Mouse (Mus musculus) kidney, adult 2 months (tissue): ENCODE measurements at regions not wholly inside any gene's neighbourhood (a gene's known extent, or its start where the extent isn't known, plus 50 kb on each side); places are given as distances from the start of the nearest gene placed in this dataset.
"Not testable (repeated sequence)": the region's sequence is repeated elsewhere in the genome, so short reads cannot be mapped to it uniquely, and the experiment has no call there.

Experiments used
- DNase-seq: peaks from one replicate; pipeline ENCODE4 v3.0.0; 2021
- H3K27ac ChIP-seq: fragments of 200-500 bp; 2 replicates; pipeline ENCODE4 v1.5.1; 2012; ENCODE audit warnings: low read depth, low read length, control low read depth, inconsistent platforms; ENCODE audit not compliant: insufficient read depth
- H3K27me3 ChIP-seq: fragments of 200-500 bp; replicated peaks from 2 replicates; pipeline ENCODE4 v1.6.1; 2012; ENCODE audit warnings: mild to moderate bottlenecking, moderate library complexity, low read length, inconsistent platforms; ENCODE audit not compliant: control insufficient read depth, insufficient read depth
- H3K36me3 ChIP-seq: fragments of 200-500 bp; 2 replicates; pipeline ENCODE4 v1.6.1; 2012; ENCODE audit warnings: mild to moderate bottlenecking, moderate library complexity, low read length, inconsistent platforms; ENCODE audit not compliant: control insufficient read depth, insufficient read depth
- H3K4me1 ChIP-seq: fragments of 200-500 bp; 2 replicates; pipeline ENCODE4 v1.6.1; 2011; ENCODE audit warnings: low read length; ENCODE audit not compliant: control insufficient read depth, insufficient read depth
- H3K4me3 ChIP-seq: fragments of 200-500 bp; 2 replicates; pipeline ENCODE4 v1.5.1; 2011; ENCODE audit warnings: mild to moderate bottlenecking, low read depth, low read length, control low read depth; ENCODE audit not compliant: insufficient read depth
- CTCF ChIP-seq: fragments of 200-500 bp; conservative IDR thresholded peaks from 2 replicates; pipeline ENCODE4 v1.5.1; 2011; ENCODE audit warnings: low read depth, mild to moderate bottlenecking, control low read depth, low read length, moderate library complexity, mixed read lengths; ENCODE audit not compliant: insufficient read depth, insufficient read length
- POLR2A ChIP-seq: fragments of 200-500 bp; IDR thresholded peaks from one replicate; pipeline ENCODE4 v1.6.1; 2011; ENCODE audit warnings: low read depth, low read length, control low read depth
- WGBS: fragments of 180-500 bp; shearing (Covaris S2); methylation state at CpG from one replicate; pipeline ENCODE4 v1.1.7; 2018; 5-methylcytosine and 5-hydroxymethylcytosine counted together

DNA sequence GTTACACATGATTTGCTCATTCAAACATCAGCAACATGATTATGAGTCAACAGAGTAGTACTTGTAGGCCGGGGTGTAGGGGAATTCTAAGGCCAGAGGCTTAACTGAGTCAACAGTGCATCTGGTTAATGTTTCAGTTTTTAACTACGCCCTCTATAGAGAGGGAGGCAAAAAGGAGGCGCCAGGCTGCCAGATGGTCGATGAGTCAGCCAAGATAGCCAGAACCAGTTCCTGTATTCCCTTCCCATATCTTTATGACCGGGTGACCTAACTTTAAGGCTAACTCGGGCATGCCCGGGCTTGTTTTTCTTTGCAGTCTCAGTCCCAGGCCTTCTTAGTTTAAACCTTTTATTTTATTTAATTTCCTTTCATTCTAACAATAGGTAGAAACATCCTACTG, 476.0 kb upstream of the Cntn5 start:
- no peaks in the 10 kb centered on the region for H3K4me1 ChIP-seq
- H3K27ac ChIP-seq = no peak overlapping the region
- DNase-seq = no peak
- TF ChIP-seq POLR2A (no peak), CTCF (no peak)
- no peaks in the 10 kb centered on the region for H3K27me3 ChIP-seq
- WGBS = 64% methylated on average over 7 of the region's 7 CpGs
- H3K4me3 ChIP-seq = no peak overlapping the region
- no peaks in the 10 kb centered on the region for H3K36me3 ChIP-seq

DNA sequence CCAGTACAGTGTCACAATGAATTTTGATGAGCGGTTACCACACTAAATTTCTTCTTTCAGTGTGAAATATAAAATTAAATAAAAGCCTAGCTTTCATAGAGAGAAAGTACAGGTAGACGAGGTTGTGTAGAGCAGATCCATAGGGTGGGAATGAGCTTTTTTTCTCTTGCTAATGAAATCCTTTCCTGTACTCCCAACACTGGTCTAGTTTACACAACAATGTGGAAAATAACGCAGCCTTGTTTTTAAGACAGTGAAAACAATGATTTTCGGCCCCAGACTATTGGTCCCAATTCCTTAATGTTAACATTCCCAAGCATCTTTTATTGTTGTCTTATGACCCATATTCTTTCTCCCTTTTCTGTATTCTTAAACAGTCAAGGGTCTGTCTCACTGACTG, 473.5 kb upstream of the Cntn5 start:
- no peak overlapping the region for H3K27ac ChIP-seq
- no peak for DNase-seq
- no peak for TF ChIP-seq CTCF
- no peak for TF ChIP-seq POLR2A
- no peaks in the 10 kb centered on the region for H3K4me1 ChIP-seq
- WGBS = 83% methylated on average over 4 of the region's 4 CpGs
- H3K36me3 ChIP-seq = no peaks in the 10 kb centered on the region
- H3K27me3 ChIP-seq = no peaks in the 10 kb centered on the region
- no peak overlapping the region for H3K4me3 ChIP-seq

DNA sequence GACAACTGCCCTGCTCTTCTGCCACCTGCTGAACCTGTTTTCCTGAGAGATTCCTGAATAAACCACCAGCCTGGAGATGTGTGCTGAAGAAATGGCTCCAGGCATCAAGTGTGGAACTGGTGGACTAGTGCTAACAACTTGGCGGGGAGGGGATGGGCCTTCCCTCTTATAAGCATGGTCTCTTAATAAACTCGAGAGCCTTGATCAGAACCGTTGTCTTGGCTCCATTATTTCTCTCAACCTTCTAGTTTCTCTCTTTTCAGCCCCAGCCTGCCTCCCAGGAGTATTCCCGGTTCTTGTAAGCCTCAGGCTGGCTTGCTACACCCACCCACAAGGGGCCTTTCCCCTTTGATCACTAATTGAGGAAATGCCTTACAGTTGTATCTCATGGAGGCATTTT, 473.0 kb upstream of the Cntn5 start:
- Histone ChIP-seq H3K4me3 (no peak overlapping the region), H3K27me3 (no peaks in the 10 kb centered on the region), H3K4me1 (no peaks in the 10 kb centered on the region), H3K27ac (no peak overlapping the region), H3K36me3 (no peaks in the 10 kb centered on the region)
- no peak for DNase-seq
- 60% methylated on average over 4 of the region's 4 CpGs for WGBS
- TF ChIP-seq POLR2A (no peak), CTCF (no peak)

DNA sequence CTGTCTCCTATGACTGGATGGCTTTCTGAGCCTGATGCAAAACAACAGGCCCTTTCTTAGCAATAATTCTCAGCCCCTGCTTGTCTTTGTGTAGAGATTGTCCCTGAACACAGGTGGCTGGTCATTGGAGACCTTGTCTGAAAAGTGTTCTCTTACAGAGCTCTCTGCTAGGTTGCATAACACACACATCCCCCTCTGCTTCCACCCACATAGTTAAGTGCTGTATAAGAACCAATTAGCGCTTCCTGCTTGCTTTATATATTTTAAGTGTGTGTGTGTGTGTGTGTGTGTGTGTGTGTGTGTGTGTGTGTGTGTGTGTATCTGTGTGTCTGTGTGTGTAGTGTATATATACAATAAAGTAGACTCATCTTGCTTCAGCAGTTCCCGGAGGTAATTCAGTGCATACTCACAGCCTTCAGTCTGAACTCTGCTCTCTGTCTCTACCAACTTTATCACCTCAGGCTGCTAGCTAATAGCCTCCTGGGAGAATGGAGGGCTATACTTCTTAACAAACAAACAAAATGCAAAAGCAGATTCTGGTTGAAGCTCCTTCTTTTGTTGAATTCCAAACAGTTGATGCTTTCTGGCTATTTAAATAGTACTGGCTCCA, 468.8 kb upstream of the Cntn5 start:
- no peak for DNase-seq
- 71% methylated on average over 2 of the region's 2 CpGs for WGBS
- H3K4me1 ChIP-seq = no peaks in the 10 kb centered on the region
- H3K4me3 ChIP-seq = no peak overlapping the region
- TF ChIP-seq CTCF (no peak), POLR2A (no peak)
- no peaks in the 10 kb centered on the region for H3K27me3 ChIP-seq
- no peak overlapping the region for H3K27ac ChIP-seq
- no peaks in the 10 kb centered on the region for H3K36me3 ChIP-seq

DNA sequence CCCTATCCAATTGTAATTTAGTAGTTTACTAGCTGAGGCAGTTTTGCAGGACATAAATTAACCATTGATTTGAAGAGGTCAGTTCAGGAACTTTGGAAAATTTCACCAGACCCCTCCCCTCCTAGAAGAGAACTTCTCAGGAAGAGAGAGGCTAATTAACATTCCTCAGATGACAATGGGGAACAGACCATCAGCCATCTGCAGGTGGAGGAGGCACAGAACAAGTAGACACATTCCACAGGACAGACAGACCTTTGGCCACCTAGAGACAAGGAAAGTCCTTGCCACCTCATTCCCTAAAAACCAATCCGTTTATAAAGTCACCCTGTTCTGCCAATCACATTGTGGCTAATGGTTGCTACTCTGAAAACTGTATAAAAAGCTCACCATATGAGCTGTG, 463.5 kb upstream of the Cntn5 start:
- Histone ChIP-seq H3K36me3 (no peaks in the 10 kb centered on the region), H3K4me3 (no peak overlapping the region), H3K27ac (no peak overlapping the region), H3K4me1 (no peaks in the 10 kb centered on the region), H3K27me3 (no peaks in the 10 kb centered on the region)
- DNase-seq = no peak
- 42% methylated on average over 1 of the region's 1 CpGs for WGBS
- TF ChIP-seq CTCF = no peak
- TF ChIP-seq POLR2A = no peak

DNA sequence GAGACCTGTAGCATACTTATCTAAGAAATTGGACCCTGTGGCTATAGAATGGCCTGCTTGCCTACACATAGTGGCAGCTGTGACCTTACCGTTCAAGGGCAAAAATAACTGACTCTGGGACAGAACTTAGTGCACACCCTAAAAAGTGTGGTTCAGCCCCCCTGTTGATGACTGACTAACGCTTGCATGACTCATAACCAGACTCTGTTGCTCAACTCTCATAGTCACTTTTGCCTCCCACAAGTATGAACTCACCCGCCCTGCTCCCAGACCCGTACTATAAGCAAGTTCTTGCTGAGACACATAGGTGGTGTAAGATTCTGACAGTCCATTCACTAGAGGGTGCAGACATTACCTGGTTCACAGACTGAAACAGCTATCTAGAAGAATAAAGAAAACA, 424.3 kb upstream of the Cntn5 start:
- Histone ChIP-seq H3K36me3 (no peaks in the 10 kb centered on the region), H3K27ac (no peak overlapping the region), H3K4me1 (no peaks in the 10 kb centered on the region), H3K4me3 (no peak overlapping the region), H3K27me3 (no peaks in the 10 kb centered on the region)
- WGBS = 80% methylated on average over 4 of the region's 4 CpGs
- TF ChIP-seq POLR2A (no peak), CTCF (no peak)
- DNase-seq = no peak

DNA sequence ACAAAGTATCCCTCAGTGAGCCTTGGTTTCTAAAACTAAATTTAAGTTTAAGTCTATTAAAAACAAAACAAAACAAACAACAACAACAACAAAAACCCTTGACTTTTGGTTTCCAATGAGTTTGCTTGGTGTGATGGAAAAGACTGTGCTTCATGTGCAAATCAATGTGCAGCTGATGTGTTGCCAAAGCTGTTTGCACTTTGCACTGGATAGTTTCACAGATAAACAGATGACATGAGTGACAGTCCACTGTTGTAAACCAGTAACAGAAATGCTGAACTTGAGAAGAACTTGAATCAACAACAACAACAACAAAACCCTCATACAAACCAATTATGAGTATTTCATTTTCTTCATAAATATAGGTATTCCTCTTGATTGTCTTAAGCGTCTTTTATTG, 412.6 kb upstream of the Cntn5 start:
- Histone ChIP-seq H3K27ac (no peak overlapping the region), H3K27me3 (no peaks in the 10 kb centered on the region), H3K4me1 (no peaks in the 10 kb centered on the region), H3K36me3 (no peaks in the 10 kb centered on the region), H3K4me3 (no peak overlapping the region)
- WGBS = 88% methylated on average over 1 of the region's 1 CpGs
- DNase-seq = no peak
- no peak for TF ChIP-seq POLR2A
- TF ChIP-seq CTCF = no peak

DNA sequence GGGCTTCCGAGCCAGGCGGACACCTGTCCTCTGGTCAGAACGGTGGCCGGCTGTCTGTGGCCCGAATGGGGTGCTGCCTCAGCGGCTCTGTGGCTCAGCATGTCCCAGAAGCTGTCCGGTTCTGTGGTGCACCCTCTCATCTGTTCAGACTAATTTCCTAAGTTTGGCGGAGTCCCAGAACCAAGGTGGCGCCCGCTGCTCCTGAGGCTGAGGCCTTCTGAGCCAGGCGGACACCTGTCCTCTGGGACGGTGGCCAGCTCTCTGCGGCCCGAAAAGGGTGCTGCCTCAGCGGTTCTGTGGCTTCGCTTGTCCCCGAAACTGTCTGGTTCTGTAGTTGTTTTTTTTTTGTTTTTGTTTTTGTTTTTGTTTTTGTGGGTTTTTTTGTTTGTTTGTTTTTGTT, 392.5 kb upstream of the Cntn5 start:
- not testable (repeated sequence) for DNase-seq, H3K4me3 ChIP-seq, H3K36me3 ChIP-seq, H3K27ac ChIP-seq, H3K27me3 ChIP-seq, H3K4me1 ChIP-seq
- WGBS = 96% methylated on average over 17 of the region's 17 CpGs
